Mouse (Mus musculus): ENCODE measurements around the gene Gucd1.

DNA sequence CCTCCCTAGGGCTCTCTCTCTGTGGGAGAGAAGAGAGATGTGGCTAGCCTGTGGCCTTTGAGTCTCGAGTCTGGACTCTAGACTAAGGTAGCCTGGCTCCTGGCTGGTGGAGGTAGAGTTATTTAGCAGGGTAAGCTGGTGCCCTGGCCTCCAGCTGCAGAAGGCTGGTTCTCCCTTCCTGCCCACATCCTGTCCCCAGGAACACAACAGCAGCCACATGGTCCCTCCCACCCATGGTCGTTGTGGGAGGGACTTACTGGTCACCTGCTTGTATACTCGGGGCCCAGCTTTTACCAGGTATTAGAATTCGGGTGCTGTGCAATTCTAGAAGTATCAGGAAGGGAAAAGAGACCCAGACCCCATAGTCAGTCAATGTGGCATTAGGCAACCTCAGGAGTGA lies 197.5 kb downstream of the Gucd1 start:
- no peak for TF ChIP-seq CTCF (IDR thresholded peaks at IDR 0.05; ENCODE audit: insufficient read depth, low read length)
- no peak for TF ChIP-seq POLR2A (IDR thresholded peaks at IDR 0.05; ENCODE audit: borderline replicate concordance, extremely low read depth, low read depth, low read length)
